Comparison of ENCODE assay signal across 15 mouse cellular contexts in the genomic region with DNA sequence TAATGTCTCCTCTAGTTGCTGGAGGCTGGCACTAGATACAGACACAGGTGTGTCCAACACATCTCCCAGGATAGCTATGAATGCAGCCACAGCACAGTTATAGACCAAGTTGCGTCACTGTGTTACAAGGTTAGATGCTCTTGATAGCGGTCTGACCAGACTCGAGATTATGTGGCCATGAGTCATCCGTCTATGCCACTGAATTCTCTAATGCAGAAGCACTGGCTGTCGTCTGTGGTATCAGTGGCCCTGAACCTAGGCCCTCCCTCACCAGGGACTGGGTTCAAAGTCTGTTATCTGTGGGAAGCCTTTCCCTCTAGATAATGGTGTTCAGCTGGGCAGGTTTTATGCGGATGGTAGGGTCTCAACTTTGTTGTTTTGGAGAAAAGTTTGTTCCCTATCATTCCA. TPM values are rescaled to one million over a fixed set of nuclear protein-coding genes. Genes with fewer than 3 reads are reported as not detected.
DNase-seq lines count a peak whose midpoint lies in the region; ATAC-seq and TF ChIP-seq lines count a peak whose summit lies in the region.
"Had no signal": no experiment of that assay in that cellular context is flagged by ENCODE, and none has a peak within 500 bp of the region (broad histone marks: within the 10 kb centered on the region; RNA-seq: fewer than 3 reads in every experiment).

No protein-coding gene starts in this region.

- H3K4me2 ChIP-seq in liver, embryonic 13.5 days: no peak overlapping the region
- H3K4me2 ChIP-seq: neural tube, embryonic 15.5 days; stomach, embryonic 15.5 days had no signal

- no peak for TF ChIP-seq POLR2A in ES-Bruce4 (IDR thresholded peaks at IDR 0.05; ENCODE audit: insufficient read depth, low read length)

- no peak overlapping the region for H3K9ac ChIP-seq in ES-Bruce4 (ENCODE audit: low read depth, poor library complexity, severe bottlenecking)
- H3K9ac ChIP-seq in liver, embryonic 13.5 days: no peak overlapping the region
- H3K9ac ChIP-seq: neural tube, embryonic 15.5 days; stomach, embryonic 15.5 days had no signal

- no peaks in the 10 kb centered on the region for H3K9me3 ChIP-seq in ES-Bruce4 (replicated peaks; ENCODE audit: control insufficient read depth, insufficient read depth, low read length, poor library complexity, severe bottlenecking)
- no peaks in the 10 kb centered on the region for H3K9me3 ChIP-seq in liver, embryonic 13.5 days (replicated peaks)
- H3K9me3 ChIP-seq: neural tube, embryonic 15.5 days; stomach, embryonic 15.5 days had no signal

- no peaks in the 10 kb centered on the region for H3K36me3 ChIP-seq in ES-Bruce4 (ENCODE audit: control insufficient read depth, insufficient read depth, low read length, poor library complexity, severe bottlenecking)
- peaks cover 10% of the 10 kb centered on the region for H3K36me3 ChIP-seq in liver, embryonic 13.5 days

- no peak for TF ChIP-seq CTCF in ES-Bruce4 (IDR thresholded peaks at IDR 0.05; ENCODE audit: low read depth, low read length)

- H3K27ac ChIP-seq in ES-Bruce4 (ENCODE audit: insufficient read depth, low read length): 0 out of 2 replicates have a peak overlapping the region, but pooled peaks have one; percentile 2
- H3K27ac ChIP-seq in liver, embryonic 13.5 days: no peak overlapping the region; the same call in 1 of the 2 replicates
- H3K27ac ChIP-seq: forebrain, embryonic 10.5 days; neural tube, embryonic 15.5 days; stomach, embryonic 15.5 days had no signal

- H3K27me3 ChIP-seq in ES-Bruce4 (ENCODE audit: control insufficient read depth, insufficient read depth, low read length, poor library complexity, severe bottlenecking): no peaks in the 10 kb centered on the region
- H3K27me3 ChIP-seq in liver, embryonic 13.5 days: no peaks in the 10 kb centered on the region
- H3K27me3 ChIP-seq: neural tube, embryonic 15.5 days; stomach, embryonic 15.5 days had no signal

- H3K4me1 ChIP-seq in ES-Bruce4 (ENCODE audit: control insufficient read depth, insufficient read depth, low read length): no peaks in the 10 kb centered on the region
- peaks cover 40% of the 10 kb centered on the region for H3K4me1 ChIP-seq in liver, embryonic 13.5 days (replicated peaks)
- H3K4me1 ChIP-seq: neural tube, embryonic 15.5 days; stomach, embryonic 15.5 days had no signal

- peak; percentile 69 for ATAC-seq in liver, embryonic 13.5 days (ENCODE audit: low read depth)

- 21% methylated on average over 6 of the region's 6 CpGs for WGBS in liver, embryonic 13.5 days (ENCODE audit: insufficient replicate concordance)

- DNase-seq in 416B (ENCODE audit: low read depth) (peak; percentile 97), adipocyte (ENCODE audit: low spot score) (no peak)
- DNase-seq in c-Kit-positive CD71-negative TER-119-negative erythroid progenitor cells, embryonic 14.5 days (ENCODE audit: low read depth): peak; percentile 19
- DNase-seq in liver, embryonic 13.5 days: peak; percentile 17
- no peak for DNase-seq in cerebellum, adult 11-12 months
- DNase-seq in right cerebral cortex, adult 2 months (ENCODE audit: low spot score in 2 of 2): no peak
- no peak for DNase-seq in cerebellum, adult 8-10 months
- DNase-seq: gastrocnemius, postnatal 25 days; heart, postnatal 14 days; midbrain, embryonic 14.5 days; right cerebral cortex, postnatal 4 days had no signal

- no peak for TF ChIP-seq EP300 in ES-Bruce4 (IDR thresholded peaks at IDR 0.05; ENCODE audit: insufficient read depth, low read depth, low read length)

- no peak overlapping the region for H3K4me3 ChIP-seq in ES-Bruce4 (ENCODE audit: low read depth, low read length)
- H3K4me3 ChIP-seq in liver, embryonic 13.5 days (replicated peaks): no peak overlapping the region
- H3K4me3 ChIP-seq: forebrain, embryonic 10.5 days; neural tube, embryonic 15.5 days; stomach, embryonic 15.5 days had no signal

RNA-seq across cellular contexts. Expression of a gene that starts 4.4 kb away (rescaled TPM):
- polyA plus RNA-seq in ES-Bruce4 (2011; ENCODE audit: insufficient read depth, insufficient read length, low read depth, missing spikeins): not detected in 2 replicates
- polyA plus RNA-seq in liver, embryonic 13.5 days (2015; fragmentation: Nextera tagmentation; extraction: Ambion mirVana): 0.95 and 1.6 TPM in 2 replicates

RNA-seq across cellular contexts. Expression of a gene that starts 28.8 kb away (rescaled TPM):
- polyA plus RNA-seq in ES-Bruce4 (2011; ENCODE audit: insufficient read depth, insufficient read length, low read depth, missing spikeins): 33.5 and 39.5 TPM in 2 replicates
- 6.2 and 8.1 TPM in 2 replicates for polyA plus RNA-seq in liver, embryonic 13.5 days (2015; fragmentation: Nextera tagmentation; extraction: Ambion mirVana)

RNA-seq across cellular contexts. Expression of a gene that starts 45.3 kb away (rescaled TPM):
- polyA plus RNA-seq in ES-Bruce4 (2011; ENCODE audit: insufficient read depth, insufficient read length, low read depth, missing spikeins): 104 and 105 TPM in 2 replicates
- 85.0 and 97.2 TPM in 2 replicates for polyA plus RNA-seq in liver, embryonic 13.5 days (2015; fragmentation: Nextera tagmentation; extraction: Ambion mirVana)

RNA-seq across cellular contexts. Expression of a gene that starts 55.9 kb away (rescaled TPM):
- polyA plus RNA-seq in ES-Bruce4 (2011; ENCODE audit: insufficient read depth, insufficient read length, low read depth, missing spikeins): 0.49 and 0.84 TPM in 2 replicates
- 0.28 and 0.31 TPM in 2 replicates for polyA plus RNA-seq in liver, embryonic 13.5 days (2015; fragmentation: Nextera tagmentation; extraction: Ambion mirVana)

Comparison
In these comparisons a context has a peak if more than half of its experiments do, and no peak if none do; other contexts are left out.
1. DNase-seq: peak in 416B (single experiment), c-Kit-positive CD71-negative TER-119-negative erythroid progenitor cells, embryonic 14.5 days (single experiment) and liver, embryonic 13.5 days (single experiment); none in adipocyte (single experiment), cerebellum, adult 11-12 months (single experiment), right cerebral cortex, adult 2 months (0 of 2) and cerebellum, adult 8-10 months (single experiment).